Mouse (Mus musculus) lung, embryonic 15.5 days (tissue): ENCODE measurements at regions not wholly inside any gene's neighbourhood (a gene's known extent, or its start where the extent isn't known, plus 50 kb on each side); places are given as distances from the start of the nearest gene placed in this dataset.

Source experiments
- ATAC-seq: fragments of 200-750 bp; cut with Nextera tagmentation; 2 replicates; pipeline ENCODE4 v1.8.0; 2017; ENCODE audit warnings: moderate number of reproducible peaks, borderline replicate concordance; ENCODE audit not compliant: low FRiP score, low TSS enrichment; ENCODE audit errors: extremely low read depth
- H3K27ac ChIP-seq: fragments of 300-500 bp; sonication (generic); 2 replicates; pipeline ENCODE4 v1.5.1; 2015; ENCODE audit warnings: moderate library complexity, mild to moderate bottlenecking, inconsistent platforms
- H3K27me3 ChIP-seq: fragments of 300-500 bp; sonication (generic); 2 replicates; pipeline ENCODE4 v1.6.1; 2015; ENCODE audit warnings: inconsistent platforms
- H3K36me3 ChIP-seq: fragments of 300-500 bp; sonication (generic); 2 replicates; pipeline ENCODE4 v1.6.1; 2015; ENCODE audit warnings: inconsistent platforms
- H3K4me1 ChIP-seq: fragments of 300-500 bp; sonication (generic); 2 replicates; pipeline ENCODE4 v1.6.1; 2015; ENCODE audit warnings: inconsistent platforms
- H3K4me2 ChIP-seq: fragments of 300-500 bp; sonication (generic); 2 replicates; pipeline ENCODE4 v1.6.1; 2015; ENCODE audit warnings: inconsistent platforms, mild to moderate bottlenecking, moderate library complexity
- H3K4me3 ChIP-seq: fragments of 300-500 bp; sonication (generic); 2 replicates; pipeline ENCODE4 v1.5.1; 2015; ENCODE audit warnings: mild to moderate bottlenecking, inconsistent platforms
- H3K9ac ChIP-seq: fragments of 300-500 bp; sonication (generic); 2 replicates; pipeline ENCODE4 v1.6.1; 2015; ENCODE audit warnings: inconsistent platforms
- H3K9me3 ChIP-seq: fragments of 300-500 bp; sonication (generic); 2 replicates; pipeline ENCODE4 v1.6.1; 2016; ENCODE audit warnings: inconsistent platforms
- WGBS: fragments of 180-500 bp; shearing (Covaris S2); methylation state at CpG from one replicate; pipeline ENCODE4 v1.1.7; 2015; 5-methylcytosine and 5-hydroxymethylcytosine counted together

DNA sequence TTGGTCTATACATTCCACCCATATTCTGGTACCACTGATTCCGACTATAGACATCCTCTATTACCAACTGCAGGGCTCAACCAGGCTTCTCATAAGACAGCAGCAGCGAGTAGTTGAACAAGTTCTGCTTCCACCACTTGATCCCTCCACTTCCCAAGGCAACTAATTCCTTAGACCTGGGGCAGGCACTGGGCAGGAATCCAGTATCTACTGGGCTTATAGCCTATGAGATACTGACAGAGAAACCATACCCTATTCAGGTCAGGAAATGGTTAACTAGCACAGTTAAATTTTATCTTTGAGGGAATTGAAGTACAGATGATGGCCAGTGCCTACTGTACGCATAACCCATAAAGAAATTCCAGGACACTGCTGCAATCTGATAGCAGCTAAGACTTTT is 297.9 kb downstream of the Cog6 start:
- Histone ChIP-seq H3K9ac (no peak overlapping the region), H3K4me1 (no peaks in the 10 kb centered on the region), H3K9me3 (no peaks in the 10 kb centered on the region), H3K36me3 (no peaks in the 10 kb centered on the region), H3K4me2 (no peak overlapping the region), H3K4me3 (no peak overlapping the region), H3K27ac (no peak overlapping the region), H3K27me3 (no peaks in the 10 kb centered on the region)
- ATAC-seq, result no peak
- WGBS, result 61% methylated on average over 3 of the region's 3 CpGs

DNA sequence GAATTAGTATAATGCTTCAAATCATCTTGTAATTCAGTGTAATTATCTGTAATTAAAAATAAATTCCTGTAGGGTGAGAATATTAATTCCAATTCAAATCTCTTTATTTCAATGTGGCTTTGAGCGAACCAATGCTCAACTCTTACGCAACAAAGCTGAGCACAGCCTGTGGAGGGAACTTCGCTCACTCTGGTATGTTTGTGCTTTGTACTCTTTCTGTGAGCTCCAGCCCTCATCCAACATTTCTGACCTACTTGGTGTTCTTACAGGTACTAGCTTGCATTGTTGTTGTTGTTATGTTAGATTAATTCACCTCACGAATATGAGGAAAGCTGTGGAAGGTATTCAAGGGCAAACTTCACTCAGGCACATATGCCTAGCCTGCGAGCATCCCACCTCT is 299.7 kb downstream of the Cog6 start:
- WGBS, result 85% methylated on average over 5 of the region's 5 CpGs
- no peaks in the 10 kb centered on the region for H3K9me3 ChIP-seq

DNA sequence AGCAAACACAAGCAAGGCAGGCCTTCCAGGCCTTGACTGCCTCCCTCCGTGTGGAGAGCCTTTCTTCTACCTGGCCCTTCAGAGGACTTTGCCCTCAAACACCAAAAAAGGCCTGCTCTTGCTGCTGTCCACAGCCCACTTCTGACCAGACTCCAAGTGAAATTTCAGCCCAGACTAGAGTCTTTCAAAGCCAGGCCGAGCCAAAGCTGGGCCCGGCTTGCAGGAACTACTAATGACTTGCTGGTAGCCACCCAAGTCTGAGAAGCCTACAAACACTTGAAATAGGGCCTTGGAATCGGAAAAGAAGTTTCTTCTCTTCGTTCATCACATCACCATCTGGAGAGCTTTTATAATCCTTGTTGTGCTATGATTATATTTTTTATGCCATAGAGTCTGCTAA is 304.9 kb downstream of the Cog6 start:
- Histone ChIP-seq H3K27ac (no peak overlapping the region), H3K27me3 (no peaks in the 10 kb centered on the region), H3K4me3 (no peak overlapping the region), H3K4me2 (no peak overlapping the region), H3K4me1 (0 out of 2 replicates have a peak, but pooled peaks cover 3% of the 10 kb centered on the region), H3K9me3 (no peaks in the 10 kb centered on the region), H3K9ac (no peak overlapping the region), H3K36me3 (no peaks in the 10 kb centered on the region)
- 84% methylated on average over 5 of the region's 5 CpGs for WGBS
- no peak for ATAC-seq

More for the DNA sequence above, 299.7 kb downstream of the Cog6 start:
- Histone ChIP-seq H3K27me3 (no peaks in the 10 kb centered on the region), H3K4me3 (no peak overlapping the region), H3K4me1 (no peaks in the 10 kb centered on the region), H3K4me2 (no peak overlapping the region), H3K27ac (no peak overlapping the region), H3K9ac (no peak overlapping the region), H3K36me3 (no peaks in the 10 kb centered on the region)
- ATAC-seq, result no peak

- WGBS, result 40% methylated on average over 9 of the region's 9 CpGs
- no peaks in the 10 kb centered on the region for H3K9me3 ChIP-seq
Observed at GRCm38 (mm10) chr3:52711133-52711532, 305.9 kb downstream of the Cog6 start.

GRCm38 (mm10) chr3:52708746-52709145 is 308.3 kb downstream of the Cog6 start:
- ATAC-seq, result no peak
- 56% methylated on average over 3 of the region's 3 CpGs for WGBS
- H3K27ac ChIP-seq, result no peak overlapping the region
- H3K36me3 ChIP-seq, result no peaks in the 10 kb centered on the region
- no peak overlapping the region for H3K4me2 ChIP-seq
- no peak overlapping the region for H3K9ac ChIP-seq
- no peak overlapping the region for H3K4me3 ChIP-seq
- H3K9me3 ChIP-seq, result no peaks in the 10 kb centered on the region
- no peaks in the 10 kb centered on the region for H3K27me3 ChIP-seq
- H3K4me1 ChIP-seq, result 0 out of 2 replicates have a peak, but pooled peaks cover 3% of the 10 kb centered on the region

More at GRCm38 (mm10) chr3:52711133-52711532, 305.9 kb downstream of the Cog6 start:
- ATAC-seq, result no peak
- Histone ChIP-seq H3K9ac (no peak overlapping the region), H3K4me2 (no peak overlapping the region), H3K4me3 (no peak overlapping the region), H3K27me3 (no peaks in the 10 kb centered on the region), H3K4me1 (0 out of 2 replicates have a peak, but pooled peaks cover 3% of the 10 kb centered on the region), H3K27ac (no peak overlapping the region), H3K36me3 (no peaks in the 10 kb centered on the region)

GRCm38 (mm10) chr3:52708301-52708700 is 308.7 kb downstream of the Cog6 start:
- Histone ChIP-seq H3K27ac (no peak overlapping the region), H3K4me1 (0 out of 2 replicates have a peak, but pooled peaks cover 3% of the 10 kb centered on the region), H3K27me3 (no peaks in the 10 kb centered on the region), H3K4me3 (no peak overlapping the region), H3K9ac (no peak overlapping the region), H3K36me3 (no peaks in the 10 kb centered on the region), H3K4me2 (no peak overlapping the region), H3K9me3 (no peaks in the 10 kb centered on the region)
- no peak for ATAC-seq
- WGBS, result 28% methylated on average over 1 of the region's 1 CpGs

GRCm38 (mm10) chr3:52706626-52707025 is 310.4 kb downstream of the Cog6 start:
- 91% methylated on average over 2 of the region's 2 CpGs for WGBS
- 0 out of 2 replicates have a peak, but pooled peaks cover 3% of the 10 kb centered on the region for H3K4me1 ChIP-seq
- H3K27me3 ChIP-seq, result no peaks in the 10 kb centered on the region
- ATAC-seq, result no peak
- H3K9ac ChIP-seq, result no peak overlapping the region
- H3K36me3 ChIP-seq, result no peaks in the 10 kb centered on the region
- H3K27ac ChIP-seq, result no peak overlapping the region
- no peaks in the 10 kb centered on the region for H3K9me3 ChIP-seq
- no peak overlapping the region for H3K4me2 ChIP-seq
- H3K4me3 ChIP-seq, result no peak overlapping the region

GRCm38 (mm10) chr3:52703751-52704150 is 313.3 kb downstream of the Cog6 start:
- ATAC-seq, result no peak
- H3K9ac ChIP-seq, result no peak overlapping the region
- 0 out of 2 replicates have a peak, but pooled peaks cover 3% of the 10 kb centered on the region for H3K4me1 ChIP-seq

DNA sequence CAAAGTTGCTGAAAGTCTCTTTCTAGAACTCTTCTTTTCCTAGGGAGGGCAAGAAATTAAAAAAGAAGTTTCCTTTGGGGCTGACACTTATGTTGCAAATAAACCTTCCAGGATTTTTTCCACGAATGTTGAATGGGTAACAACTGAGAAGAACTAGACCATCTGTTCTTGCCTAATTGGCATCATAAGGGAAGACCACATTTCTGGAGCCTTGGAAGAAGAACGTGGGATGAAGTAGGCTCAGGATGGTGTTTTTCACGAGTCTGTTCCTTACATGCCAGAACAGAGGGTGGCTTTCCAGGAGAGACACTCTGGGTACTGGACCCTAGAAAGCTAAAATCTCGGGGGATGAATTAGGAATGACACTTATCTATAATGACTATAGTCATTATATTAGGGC is 314.1 kb downstream of the Cog6 start:
- Histone ChIP-seq H3K9ac (no peak overlapping the region), H3K4me1 (no peaks in the 10 kb centered on the region), H3K27ac (no peak overlapping the region), H3K4me2 (no peak overlapping the region), H3K27me3 (no peaks in the 10 kb centered on the region), H3K36me3 (no peaks in the 10 kb centered on the region), H3K9me3 (no peaks in the 10 kb centered on the region), H3K4me3 (no peak overlapping the region)
- 70% methylated on average over 4 of the region's 4 CpGs for WGBS
- no peak for ATAC-seq

More at GRCm38 (mm10) chr3:52703751-52704150, 313.3 kb downstream of the Cog6 start:
- H3K9me3 ChIP-seq, result no peaks in the 10 kb centered on the region
- H3K4me3 ChIP-seq, result no peak overlapping the region
- H3K36me3 ChIP-seq, result no peaks in the 10 kb centered on the region
- 85% methylated on average over 6 of the region's 6 CpGs for WGBS
- no peak overlapping the region for H3K27ac ChIP-seq
- no peak overlapping the region for H3K4me2 ChIP-seq
- H3K27me3 ChIP-seq, result no peaks in the 10 kb centered on the region

DNA sequence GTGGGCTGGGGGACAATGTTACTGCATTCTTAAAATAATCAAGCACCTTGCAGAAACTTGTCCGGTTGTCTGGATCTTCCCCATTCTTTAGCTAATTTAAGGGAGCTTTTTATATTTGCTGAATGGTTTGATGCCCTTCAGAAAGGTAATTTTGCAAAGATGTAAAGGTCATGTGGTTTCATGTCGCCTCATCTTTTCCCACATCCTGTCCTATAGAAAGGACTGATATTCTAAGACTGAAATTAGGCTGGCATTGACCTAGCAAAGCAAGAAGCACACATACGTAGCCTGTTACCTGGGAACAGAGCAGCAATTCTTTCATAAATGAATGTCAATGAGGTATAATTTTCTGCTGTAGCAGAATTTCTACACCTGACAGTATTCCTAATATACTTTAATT is 315.4 kb downstream of the Cog6 start:
- Histone ChIP-seq H3K4me2 (no peak overlapping the region), H3K27ac (no peak overlapping the region), H3K27me3 (no peaks in the 10 kb centered on the region), H3K4me3 (no peak overlapping the region), H3K9me3 (no peaks in the 10 kb centered on the region), H3K9ac (no peak overlapping the region), H3K36me3 (no peaks in the 10 kb centered on the region), H3K4me1 (no peaks in the 10 kb centered on the region)
- ATAC-seq, result no peak
- WGBS, result 84% methylated on average over 3 of the region's 3 CpGs

DNA sequence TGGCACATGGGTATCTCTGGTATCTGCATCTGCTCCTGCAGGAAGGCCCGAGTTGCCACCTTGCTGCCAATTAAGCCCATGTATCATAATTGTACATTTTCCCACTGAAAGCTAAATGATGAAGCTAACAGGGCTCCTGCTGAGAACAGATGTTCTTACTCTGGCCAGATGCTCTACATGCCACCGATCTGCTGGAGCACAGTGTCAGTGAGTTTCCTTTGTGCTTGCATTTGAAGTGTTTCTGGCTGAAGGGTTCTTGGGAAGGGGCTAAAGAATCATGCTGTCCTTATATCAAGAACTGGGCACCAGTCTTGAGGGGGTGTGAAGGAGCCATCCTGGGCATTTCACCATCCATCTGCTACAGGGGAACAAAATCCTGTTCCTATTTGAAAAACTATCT is 323.2 kb downstream of the Cog6 start:
- Histone ChIP-seq H3K4me1 (no peaks in the 10 kb centered on the region), H3K27ac (no peak overlapping the region), H3K9me3 (no peaks in the 10 kb centered on the region), H3K4me3 (no peak overlapping the region), H3K36me3 (no peaks in the 10 kb centered on the region), H3K27me3 (no peaks in the 10 kb centered on the region), H3K9ac (no peak overlapping the region), H3K4me2 (no peak overlapping the region)
- ATAC-seq, result no peak
- WGBS, result 69% methylated on average over 2 of the region's 2 CpGs

- Histone ChIP-seq H3K9ac (no peak overlapping the region), H3K36me3 (no peaks in the 10 kb centered on the region), H3K27me3 (no peaks in the 10 kb centered on the region), H3K27ac (0 out of 2 replicates have a peak overlapping the region, but pooled peaks have one; percentile 23), H3K9me3 (no peaks in the 10 kb centered on the region), H3K4me2 (no peak overlapping the region), H3K4me1 (peaks cover 4% of the 10 kb centered on the region), H3K4me3 (no peak overlapping the region)
- ATAC-seq, result no peak
- 31% methylated on average over 9 of the region's 9 CpGs for WGBS
Observed at GRCm38 (mm10) chr3:52685434-52686181, 331.4 kb downstream of the Cog6 start.
